Mouse (Mus musculus): ENCODE data around the gene Rchy1. TPM values are rescaled to one million over a fixed set of nuclear protein-coding genes. Genes with fewer than 3 reads are reported as not detected.

Rchy1 gene
- total and polyA plus RNA-seq, 2 experiments, result 14.8 to 22.9 TPM

DNA sequence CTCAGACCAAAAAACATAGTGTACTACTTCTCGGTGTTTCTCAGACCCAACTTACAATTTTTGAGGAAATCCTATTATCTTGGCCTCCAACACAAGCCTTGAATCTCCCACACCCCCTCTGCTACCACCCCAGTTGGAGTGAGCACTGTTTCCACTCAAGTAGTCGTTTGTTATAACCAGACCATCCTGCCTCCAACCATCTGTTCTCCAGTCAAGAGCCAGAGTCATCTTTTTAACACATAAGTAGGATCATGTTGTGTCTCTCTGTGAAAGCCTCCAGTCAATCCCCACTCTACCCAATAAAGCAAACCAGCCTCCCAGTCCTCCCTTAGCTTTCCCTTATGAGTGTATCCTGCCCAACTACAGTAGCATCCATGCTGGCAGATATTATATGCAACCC is 20.6 kb upstream of the Rchy1 start:
- H3K27me3 ChIP-seq (ENCODE audit: control insufficient read depth, insufficient read depth, low read length), result no peaks in the 10 kb centered on the region
- no peak overlapping the region for H3K27ac ChIP-seq (replicated peaks; ENCODE audit: insufficient read depth, low read depth, low read length)
- no peak for DNase-seq (ENCODE audit: extremely low read depth, low read depth, low spot score)
- no peaks in the 10 kb centered on the region for H3K79me2 ChIP-seq (ENCODE audit: control insufficient read depth, insufficient read depth, low read length)
- no peak for TF ChIP-seq CTCF (IDR thresholded peaks at IDR 0.05; ENCODE audit: low read depth, low read length)
- no peak for TF ChIP-seq POLR2A (IDR thresholded peaks at IDR 0.05; ENCODE audit: extremely low read depth, insufficient read depth, low read length)
- H3K36me3 ChIP-seq (ENCODE audit: control insufficient read depth, insufficient read depth, low read length), result no peaks in the 10 kb centered on the region
- peaks cover 5% of the 10 kb centered on the region; the same call in 1 of the 2 replicates for H3K4me1 ChIP-seq (ENCODE audit: control insufficient read depth, insufficient read depth, low read length)
- H3K4me3 ChIP-seq (ENCODE audit: insufficient read depth, low read depth, low read length), result no peak overlapping the region
- 86% methylated on average over 2 of the region's 2 CpGs for WGBS
- H3K9ac ChIP-seq (ENCODE audit: low read depth, low read length), result no peak overlapping the region

DNA sequence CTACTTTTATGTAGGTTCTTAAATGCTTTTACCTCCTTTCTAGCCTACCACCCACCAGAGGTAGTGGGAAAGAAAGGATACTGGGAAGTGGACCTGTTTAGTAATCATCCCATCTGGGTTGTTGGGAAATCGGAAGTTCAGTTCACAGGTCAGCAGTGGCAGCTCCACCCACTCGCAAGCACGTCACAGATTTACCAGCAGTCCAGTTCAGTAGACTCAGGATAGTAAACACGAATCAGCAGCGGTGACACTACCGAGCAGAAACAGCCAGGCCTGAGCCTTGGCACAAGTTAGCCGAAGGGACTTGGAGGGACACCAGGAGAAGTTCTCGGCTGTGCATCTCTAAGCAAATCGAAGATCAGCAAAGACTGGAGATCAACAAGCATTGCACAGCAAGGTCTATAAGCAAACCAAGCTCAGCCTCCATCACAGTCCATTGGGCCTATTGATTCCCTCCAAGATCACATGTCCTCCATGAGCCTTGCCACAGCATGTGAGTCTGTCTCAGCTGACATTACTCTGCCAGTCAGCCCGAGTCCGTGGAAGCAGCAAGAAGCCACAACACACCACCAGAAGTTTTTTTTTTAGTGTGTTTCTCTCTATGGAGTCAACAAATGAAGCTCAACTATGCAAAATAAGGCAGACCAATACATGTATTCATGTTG is 18.4 kb upstream of the Rchy1 start:
- WGBS, result 23% methylated on average over 11 of the region's 11 CpGs
- Histone ChIP-seq H3K27ac (replicated peaks; ENCODE audit: insufficient read depth, low read depth, low read length) (peak overlapping the region; percentile 75), H3K27me3 (ENCODE audit: control insufficient read depth, insufficient read depth, low read length) (no peaks in the 10 kb centered on the region), H3K36me3 (ENCODE audit: control insufficient read depth, insufficient read depth, low read length) (no peaks in the 10 kb centered on the region), H3K9ac (ENCODE audit: low read depth, low read length) (peak overlapping the region; percentile 4; the same call in 1 of the 2 replicates), H3K4me3 (ENCODE audit: insufficient read depth, low read depth, low read length) (no peak overlapping the region), H3K4me1 (ENCODE audit: control insufficient read depth, insufficient read depth, low read length) (peaks cover 5% of the 10 kb centered on the region; the same call in 1 of the 2 replicates), H3K79me2 (ENCODE audit: control insufficient read depth, insufficient read depth, low read length) (no peaks in the 10 kb centered on the region)
- TF ChIP-seq POLR2A (IDR thresholded peaks at IDR 0.05; ENCODE audit: extremely low read depth, insufficient read depth, low read length) (no peak), CTCF (IDR thresholded peaks at IDR 0.05; ENCODE audit: low read depth, low read length) (no peak)
- DNase-seq (ENCODE audit: extremely low read depth, low read depth, low spot score), result peak; percentile 95

DNA sequence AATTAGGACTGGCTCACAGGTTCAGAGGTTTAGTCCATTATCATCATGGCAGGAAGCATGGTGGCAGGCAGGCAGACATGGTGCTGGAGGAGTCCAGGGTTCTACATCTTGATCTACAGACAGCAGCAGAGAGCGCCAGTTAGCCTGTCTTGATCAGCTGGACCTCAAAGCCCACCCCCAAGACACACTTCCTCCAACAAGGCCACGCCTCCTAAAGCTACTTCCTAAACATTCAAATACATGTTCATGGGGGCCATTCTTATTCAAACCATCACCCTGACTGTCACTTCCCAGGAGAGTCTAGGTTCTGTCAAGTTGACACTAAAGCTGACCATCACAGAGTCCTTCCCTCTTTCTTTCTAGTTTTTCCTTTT is 14.5 kb upstream of the Rchy1 start:
- 92% methylated on average over 2 of the region's 2 CpGs for WGBS

DNA sequence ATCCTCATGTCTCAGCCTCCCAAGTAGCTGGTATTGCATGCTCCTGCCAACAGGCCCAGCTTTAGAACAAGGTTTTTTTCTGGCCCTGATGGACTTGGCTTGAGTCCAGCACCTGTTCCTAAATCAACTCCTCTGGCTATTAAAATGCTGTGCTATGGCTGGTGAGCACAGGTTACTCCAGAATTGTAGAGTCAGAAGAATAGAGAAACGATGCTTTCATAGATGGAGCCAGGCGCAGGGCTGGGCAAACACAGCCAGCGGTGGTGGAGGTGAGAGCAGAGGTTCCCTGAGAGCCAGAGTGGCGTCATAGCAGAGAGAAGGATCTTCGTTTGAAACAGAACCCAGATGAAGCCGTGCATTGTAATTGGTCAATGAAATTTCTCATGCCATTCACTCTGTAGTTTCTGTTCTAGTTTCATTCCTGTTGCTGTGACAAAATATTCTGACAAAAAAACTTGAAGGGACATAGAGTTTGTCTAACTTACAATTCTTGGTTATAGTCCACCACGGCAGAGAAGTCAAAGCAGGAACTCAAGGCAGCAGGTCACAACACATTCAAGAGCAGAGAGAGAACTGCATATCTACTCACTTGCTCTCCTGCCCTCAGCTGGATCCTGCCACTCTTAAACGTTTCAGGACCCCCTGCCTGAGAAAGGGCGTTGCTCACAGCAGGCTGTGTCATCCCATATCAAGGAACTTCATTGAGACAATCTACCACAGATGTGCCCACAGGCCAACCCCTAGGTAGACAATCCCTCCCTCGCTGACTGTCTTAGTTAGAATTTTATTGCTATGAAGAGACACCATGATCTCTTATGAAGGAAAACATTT is 13.9 kb upstream of the Rchy1 start:
- Histone ChIP-seq H3K27ac (replicated peaks; ENCODE audit: insufficient read depth, low read depth, low read length) (no peak overlapping the region), H3K9ac (ENCODE audit: low read depth, low read length) (no peak overlapping the region), H3K27me3 (ENCODE audit: control insufficient read depth, insufficient read depth, low read length) (no peaks in the 10 kb centered on the region), H3K4me1 (ENCODE audit: control insufficient read depth, insufficient read depth, low read length) (peaks cover 5% of the 10 kb centered on the region; the same call in 1 of the 2 replicates), H3K4me3 (ENCODE audit: insufficient read depth, low read depth, low read length) (no peak overlapping the region), H3K36me3 (ENCODE audit: control insufficient read depth, insufficient read depth, low read length) (no peaks in the 10 kb centered on the region), H3K79me2 (ENCODE audit: control insufficient read depth, insufficient read depth, low read length) (no peaks in the 10 kb centered on the region)
- 82% methylated on average over 10 of the region's 10 CpGs for WGBS
- TF ChIP-seq CTCF (IDR thresholded peaks at IDR 0.05; ENCODE audit: low read depth, low read length) (no peak), POLR2A (IDR thresholded peaks at IDR 0.05; ENCODE audit: extremely low read depth, insufficient read depth, low read length) (no peak)
- no peak for DNase-seq (ENCODE audit: extremely low read depth, low read depth, low spot score)

More for the DNA sequence above, 14.5 kb upstream of the Rchy1 start:
- H3K4me3 ChIP-seq (ENCODE audit: insufficient read depth, low read depth, low read length), result no peak overlapping the region
- H3K36me3 ChIP-seq (ENCODE audit: control insufficient read depth, insufficient read depth, low read length), result no peaks in the 10 kb centered on the region
- no peaks in the 10 kb centered on the region for H3K27me3 ChIP-seq (ENCODE audit: control insufficient read depth, insufficient read depth, low read length)
- no peak for DNase-seq (ENCODE audit: extremely low read depth, low read depth, low spot score)
- TF ChIP-seq CTCF (IDR thresholded peaks at IDR 0.05; ENCODE audit: low read depth, low read length) (no peak), POLR2A (IDR thresholded peaks at IDR 0.05; ENCODE audit: extremely low read depth, insufficient read depth, low read length) (no peak)
- no peak overlapping the region for H3K9ac ChIP-seq (ENCODE audit: low read depth, low read length)
- H3K79me2 ChIP-seq (ENCODE audit: control insufficient read depth, insufficient read depth, low read length), result no peaks in the 10 kb centered on the region
- H3K4me1 ChIP-seq (ENCODE audit: control insufficient read depth, insufficient read depth, low read length), result peaks cover 5% of the 10 kb centered on the region; the same call in 1 of the 2 replicates
- no peak overlapping the region for H3K27ac ChIP-seq (replicated peaks; ENCODE audit: insufficient read depth, low read depth, low read length)

DNA sequence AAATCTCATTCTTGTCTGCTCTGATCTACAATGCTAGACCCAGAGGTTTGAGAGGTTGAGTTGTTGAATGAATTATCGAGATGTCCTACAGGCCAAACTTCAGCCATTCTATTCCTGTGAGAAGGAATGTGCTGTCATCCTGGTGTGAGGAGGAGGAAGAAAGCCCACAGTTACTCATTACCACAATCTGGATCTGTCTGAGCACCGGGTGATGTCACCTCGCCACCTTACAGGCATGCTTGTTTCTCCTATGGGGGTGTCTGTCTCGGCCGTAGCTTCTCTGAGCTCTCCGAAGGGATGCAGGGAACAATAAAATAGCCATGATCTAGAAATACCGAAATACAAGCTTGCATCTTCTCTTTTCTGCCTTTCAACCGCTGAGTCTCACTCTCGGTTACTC is 12.9 kb upstream of the Rchy1 start:
- WGBS, result 90% methylated on average over 9 of the region's 9 CpGs
- H3K79me2 ChIP-seq (ENCODE audit: control insufficient read depth, insufficient read depth, low read length), result no peaks in the 10 kb centered on the region
- H3K27me3 ChIP-seq (ENCODE audit: control insufficient read depth, insufficient read depth, low read length), result no peaks in the 10 kb centered on the region
- TF ChIP-seq CTCF (IDR thresholded peaks at IDR 0.05; ENCODE audit: low read depth, low read length), result no peak
- TF ChIP-seq POLR2A (IDR thresholded peaks at IDR 0.05; ENCODE audit: extremely low read depth, insufficient read depth, low read length), result no peak
- H3K9ac ChIP-seq (ENCODE audit: low read depth, low read length), result no peak overlapping the region
- no peak for DNase-seq (ENCODE audit: extremely low read depth, low read depth, low spot score)
- no peak overlapping the region for H3K27ac ChIP-seq (replicated peaks; ENCODE audit: insufficient read depth, low read depth, low read length)
- no peak overlapping the region for H3K4me3 ChIP-seq (ENCODE audit: insufficient read depth, low read depth, low read length)
- no peaks in the 10 kb centered on the region for H3K4me1 ChIP-seq (ENCODE audit: control insufficient read depth, insufficient read depth, low read length)
- no peaks in the 10 kb centered on the region for H3K36me3 ChIP-seq (ENCODE audit: control insufficient read depth, insufficient read depth, low read length)
